Mouse (Mus musculus): ENCODE measurements around the gene Mars2.

The Mars2 gene

DNA sequence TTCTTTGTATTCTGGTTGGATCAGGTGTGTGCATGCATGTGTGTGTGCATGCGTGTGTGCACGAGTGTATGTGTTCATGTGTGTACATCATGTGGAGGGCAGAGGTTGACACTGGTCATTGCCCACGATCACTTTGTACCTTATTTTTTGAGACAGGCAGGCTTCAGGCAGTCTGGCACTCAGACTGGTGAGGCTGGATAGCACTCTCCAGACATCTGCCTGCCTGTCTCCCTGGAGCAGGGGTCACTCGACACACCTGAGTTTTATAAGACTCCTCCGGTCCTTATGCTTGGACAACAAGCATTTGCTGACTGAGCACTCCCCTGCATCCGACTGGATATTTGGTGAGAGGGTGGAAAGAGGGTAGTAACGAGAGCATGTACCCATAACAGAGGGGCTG is 14.0 kb upstream of the Mars2 start:
- DNase-seq: no peak

DNA sequence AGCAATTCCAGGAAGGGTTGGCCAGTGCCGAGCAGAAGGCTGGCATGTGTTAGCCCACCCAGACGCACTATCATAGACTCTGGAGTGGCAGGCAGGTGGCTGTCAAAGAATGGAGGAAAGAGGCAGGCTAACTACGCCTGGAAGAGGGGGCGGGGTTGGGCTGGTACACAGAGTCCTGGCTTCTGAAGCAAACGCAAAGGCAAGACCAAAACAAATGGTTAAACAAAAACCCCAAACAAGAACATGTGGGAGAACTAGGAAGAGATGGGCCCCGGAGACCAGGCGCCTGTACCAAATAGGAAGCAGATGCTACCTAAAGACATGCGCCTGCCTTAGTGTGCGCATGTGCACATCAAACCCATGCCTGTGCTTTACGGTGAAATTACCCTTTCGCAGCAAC is 12.9 kb upstream of the Mars2 start:
- DNase-seq: peak; percentile 16

DNA sequence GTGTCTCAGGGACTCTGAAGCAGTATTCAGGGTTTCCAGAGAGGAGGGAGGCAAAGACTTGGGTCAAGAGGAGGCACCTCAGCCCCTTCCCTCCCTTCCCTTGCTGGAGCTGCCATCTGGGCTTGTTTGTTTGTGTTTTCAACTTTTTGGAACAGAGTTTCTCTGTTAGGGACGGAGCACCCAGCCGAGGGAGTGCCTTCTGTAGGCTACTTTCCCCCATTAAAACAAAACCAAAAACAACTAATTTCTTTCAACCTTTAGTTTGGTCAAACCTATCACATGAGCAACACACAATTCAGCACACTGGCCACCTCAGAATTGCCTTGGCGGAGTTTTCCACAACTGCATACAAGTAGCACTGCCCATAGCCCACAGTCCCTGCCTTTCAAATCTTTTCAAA is 11.6 kb upstream of the Mars2 start:
- DNase-seq: peak; percentile 20

DNA sequence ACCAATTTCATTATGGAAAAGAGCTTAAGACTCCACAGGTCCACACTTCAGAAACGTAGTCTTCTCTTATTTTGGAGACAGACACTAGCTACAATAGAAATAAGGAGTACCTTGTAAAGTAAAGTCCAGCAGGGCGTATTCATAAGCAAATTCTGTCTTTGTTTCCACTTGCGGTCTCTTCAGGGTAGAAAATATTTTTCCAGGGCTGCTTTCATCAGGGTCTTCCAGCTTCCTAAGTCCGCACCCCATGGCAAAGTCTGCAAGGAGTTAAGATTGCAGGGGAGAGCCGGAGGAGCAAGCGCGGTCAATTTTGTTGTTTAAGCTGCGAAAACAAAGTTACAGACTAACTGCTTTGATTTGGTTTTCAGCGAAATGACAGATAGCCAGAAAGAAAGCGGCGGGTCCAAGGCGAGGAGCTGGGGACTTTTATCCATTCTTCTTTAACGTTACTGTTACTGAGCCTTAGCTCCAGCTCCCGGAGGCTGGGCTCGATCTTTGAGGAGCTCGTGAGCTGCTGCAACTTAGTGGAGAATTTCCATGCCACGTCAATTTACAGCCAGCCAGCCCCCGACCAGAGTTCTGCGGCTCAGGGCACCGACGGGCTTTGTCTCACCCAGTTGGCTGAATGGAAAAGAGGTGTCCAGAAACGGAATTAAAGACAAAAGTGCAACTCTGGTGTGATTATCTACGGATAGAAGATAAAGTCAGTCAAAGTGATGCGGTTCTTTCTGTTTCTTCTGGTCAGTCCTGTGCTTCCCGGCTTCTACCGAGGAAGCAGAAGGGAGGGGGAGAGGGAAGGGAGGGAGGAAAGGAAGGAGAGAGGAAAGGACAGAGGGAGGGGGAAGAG is 10.7 kb upstream of the Mars2 start, which contains the start of gene Rftn2:
TSS of gene Rftn2 (minus strand) at position 772 of the 847 bp plus-strand sequence.
- DNase-seq: peak; percentile 47

DNA sequence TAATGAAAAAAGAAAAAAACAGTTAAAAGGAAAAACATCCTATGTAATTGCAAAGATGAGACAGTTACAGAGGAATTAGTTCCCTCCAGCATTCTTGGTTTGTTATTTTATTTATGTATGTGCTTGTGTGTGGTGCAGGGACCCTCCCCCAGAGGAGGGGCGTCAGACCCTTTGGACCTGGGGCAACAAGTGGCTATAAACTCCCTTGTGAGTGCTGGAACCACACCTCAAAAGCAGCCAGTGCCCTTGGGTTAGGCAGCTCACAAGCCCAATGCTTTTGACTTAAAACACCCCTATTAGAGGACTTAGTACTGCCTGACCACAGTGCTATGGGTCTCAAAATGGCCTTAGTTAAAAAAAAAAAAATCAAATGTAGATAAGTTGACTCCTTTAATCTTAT is 9.6 kb upstream of the Mars2 start:
- DNase-seq: no peak

DNA sequence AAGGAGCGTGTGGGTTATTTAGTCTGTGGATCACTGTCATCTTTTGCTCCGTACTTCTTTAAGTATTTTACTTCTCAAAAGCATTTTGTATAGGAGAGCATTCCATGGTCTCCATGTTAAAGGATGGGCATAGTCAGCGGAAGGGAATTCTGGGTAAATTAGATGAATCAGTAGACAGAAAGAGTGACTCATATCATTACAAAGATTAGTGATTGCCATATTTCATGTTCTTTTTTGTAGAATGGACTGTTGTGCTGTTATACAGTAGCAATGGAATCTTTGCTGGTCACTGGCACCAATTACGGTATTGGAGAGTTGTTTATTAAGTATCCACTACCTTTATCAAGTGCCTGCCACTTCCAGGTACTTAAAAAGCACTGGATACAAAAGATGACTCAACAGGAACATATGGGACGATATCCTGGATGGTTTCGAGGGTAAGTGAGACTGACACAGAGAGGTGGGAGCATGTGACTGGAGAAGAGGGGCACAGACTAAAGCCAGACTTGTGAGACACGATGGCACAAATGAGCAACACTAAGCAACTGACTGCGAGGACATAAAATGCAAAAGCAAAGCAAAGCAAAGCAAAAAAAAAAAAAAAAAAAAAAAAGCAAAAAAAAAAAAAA is 8.6 kb upstream of the Mars2 start:
- DNase-seq: no peak

DNA sequence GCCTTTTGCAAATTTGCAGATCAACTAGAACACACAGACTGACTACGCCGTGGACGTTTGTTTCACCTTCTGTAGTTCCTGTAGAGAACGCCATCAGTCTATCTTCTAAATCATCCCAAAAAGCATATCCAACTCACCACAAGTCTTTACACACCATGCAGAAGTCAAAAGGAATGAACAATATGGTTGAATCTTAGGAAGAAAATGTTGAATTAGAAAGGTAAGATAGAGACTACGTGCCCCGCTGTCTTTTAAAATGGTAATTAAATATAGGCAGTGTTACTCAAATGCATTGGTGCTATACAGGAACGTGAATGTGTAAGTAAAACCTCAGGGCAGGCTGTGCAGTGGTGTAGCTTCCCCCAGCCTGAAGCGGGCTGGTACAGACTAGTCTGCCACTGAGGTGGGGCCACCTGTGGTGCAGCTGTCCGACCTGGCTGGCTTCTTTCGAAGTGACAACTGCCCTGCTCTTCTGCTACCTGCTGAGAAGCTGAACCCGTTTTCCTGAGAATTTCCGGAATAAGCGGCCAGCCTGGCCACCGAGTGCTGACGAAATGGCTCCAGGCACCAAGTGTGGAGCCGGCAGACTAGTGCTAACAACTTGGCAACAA is 2.0 kb upstream of the Mars2 start:
- no peak for DNase-seq

DNA sequence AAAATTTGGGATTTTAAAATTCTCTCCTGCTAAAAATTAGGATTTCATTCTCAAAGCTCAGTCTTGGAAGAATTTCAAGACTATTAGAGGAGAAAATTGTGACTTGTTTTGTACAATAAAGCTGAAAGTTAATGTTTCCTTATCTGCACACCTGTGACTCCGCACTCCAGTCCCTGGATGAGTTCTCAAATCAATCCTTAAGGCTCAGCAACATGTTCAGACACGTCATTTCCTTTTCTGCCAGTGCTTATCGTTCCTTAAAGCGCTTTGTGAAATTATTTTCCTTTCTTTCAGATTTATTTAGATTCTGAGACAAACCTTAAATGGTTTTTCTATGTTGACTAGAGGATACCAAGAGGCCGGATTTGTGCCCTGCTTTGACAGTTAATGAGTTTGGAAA is 490 bp upstream of the Mars2 start:
- DNase-seq: no peak

DNA sequence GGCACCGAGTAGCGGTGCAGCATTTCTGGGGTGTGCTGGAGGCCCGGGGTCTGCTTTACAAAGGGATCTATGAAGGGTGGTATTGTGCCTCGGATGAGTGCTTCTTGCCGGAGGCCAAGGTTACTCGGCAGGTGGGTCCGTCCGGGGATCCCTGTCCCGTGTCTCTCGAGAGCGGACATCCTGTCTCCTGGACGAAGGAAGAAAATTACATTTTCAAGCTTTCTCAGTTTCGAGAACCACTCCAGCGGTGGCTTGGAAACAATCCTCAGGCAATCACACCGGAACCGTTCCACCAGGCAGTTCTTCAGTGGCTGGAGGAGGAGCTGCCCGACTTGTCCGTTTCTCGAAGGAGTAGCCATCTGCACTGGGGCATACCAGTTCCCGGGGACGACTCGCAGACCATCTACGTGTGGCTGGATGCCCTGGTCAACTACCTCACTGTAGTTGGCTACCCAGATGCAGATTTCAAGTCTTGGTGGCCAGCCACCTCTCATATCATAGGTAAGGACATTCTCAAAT is 725 bp downstream of the Mars2 start:
- DNase-seq: peak; percentile 42

DNA sequence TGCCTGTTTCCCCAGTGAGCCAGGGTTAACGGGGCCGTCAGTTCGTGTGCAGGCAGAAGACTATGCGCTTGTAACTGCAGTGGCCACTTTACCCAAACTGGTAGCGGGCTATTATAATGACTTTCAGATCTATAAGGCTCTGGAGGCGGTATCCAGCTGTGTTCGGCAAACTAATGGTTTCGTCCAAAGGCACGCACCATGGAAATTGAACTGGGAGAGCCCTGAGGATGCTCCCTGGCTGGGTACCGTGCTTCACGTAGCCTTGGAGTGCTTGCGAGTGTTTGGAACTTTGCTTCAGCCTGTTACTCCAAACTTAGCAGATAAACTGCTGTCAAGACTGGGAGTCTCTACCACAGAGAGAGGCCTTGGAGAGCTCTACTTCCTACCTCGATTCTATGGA is 1.5 kb downstream of the Mars2 start:
- DNase-seq: no peak

DNA sequence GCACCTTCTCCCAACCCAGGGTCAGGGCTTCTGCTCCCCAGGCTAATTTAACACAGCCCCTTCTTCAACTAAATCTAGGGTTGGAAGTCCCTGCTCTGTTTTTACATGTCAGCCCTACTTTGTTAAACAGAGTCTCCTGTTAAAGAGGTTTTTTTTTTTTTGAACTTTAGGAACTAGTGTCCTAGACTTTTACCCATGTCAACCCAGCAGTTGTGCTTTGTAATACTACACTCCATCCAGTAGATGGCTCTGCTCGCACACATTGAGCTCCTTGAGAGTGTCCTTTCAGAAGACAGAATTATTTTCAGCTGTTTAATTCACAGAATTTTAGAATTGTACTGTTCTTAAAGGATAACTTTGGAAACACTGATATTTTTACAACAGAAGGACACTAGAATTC is 2.3 kb downstream of the Mars2 start:
- DNase-seq: peak; percentile 83

DNA sequence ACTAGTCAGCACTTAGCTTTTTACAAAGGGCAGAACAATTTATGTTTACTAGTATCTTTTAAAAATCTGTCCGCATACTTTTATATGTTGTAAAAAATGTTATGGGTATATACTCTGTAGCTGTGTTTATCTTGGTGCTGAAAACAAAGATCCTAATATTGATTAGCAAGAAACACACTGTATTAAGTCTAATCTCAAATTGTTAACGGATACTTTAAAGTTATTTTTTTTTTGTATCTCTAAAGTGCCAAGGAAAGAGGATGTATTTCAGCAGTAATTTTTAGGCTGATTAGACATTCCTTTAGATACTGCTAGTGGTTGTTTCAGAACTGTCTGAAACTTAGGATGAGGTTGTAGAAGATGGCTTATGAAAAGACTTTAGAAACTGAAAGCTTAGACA is 9.4 kb downstream of the Mars2 start:
- DNase-seq: no peak

DNA sequence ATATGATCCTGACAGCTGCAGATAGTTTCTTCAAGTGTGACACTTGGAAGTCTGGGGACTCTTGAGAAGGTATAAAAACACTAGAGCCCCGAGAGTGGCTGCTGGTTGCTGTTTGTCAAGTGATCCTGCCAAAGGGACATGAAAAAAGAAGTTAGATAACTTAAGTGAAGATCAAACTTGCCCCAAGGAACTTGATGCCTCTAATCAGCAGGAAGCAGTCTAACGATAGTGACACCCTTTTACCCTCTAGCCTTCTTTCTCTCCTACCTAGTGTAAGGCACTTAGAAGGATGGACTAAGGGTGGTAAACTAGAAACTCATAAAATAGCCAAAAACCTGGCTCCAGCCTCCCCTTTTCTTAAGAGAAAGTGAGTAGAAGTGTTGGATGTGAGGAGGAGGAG is 27.4 kb downstream of the Mars2 start:
- DNase-seq: no peak

DNA sequence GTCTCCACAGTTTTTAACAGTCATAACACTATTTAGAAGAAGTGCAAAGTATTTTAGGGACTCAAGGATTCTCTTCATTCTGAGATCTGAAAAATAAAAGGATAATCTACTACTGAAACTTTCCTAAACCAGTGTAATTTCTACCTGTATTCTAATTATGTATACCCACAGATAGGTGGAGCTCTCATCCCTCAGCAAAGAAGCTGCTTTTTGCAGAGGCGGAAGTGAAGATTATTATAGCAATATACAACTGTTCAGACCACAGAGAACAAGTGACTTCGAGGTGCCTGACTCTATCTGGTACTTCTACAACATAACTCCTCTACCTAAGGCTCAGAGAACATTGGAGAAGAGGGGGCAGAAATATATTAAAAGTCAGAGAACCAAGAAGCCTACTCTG is 28.5 kb downstream of the Mars2 start:
- no peak for DNase-seq

DNA sequence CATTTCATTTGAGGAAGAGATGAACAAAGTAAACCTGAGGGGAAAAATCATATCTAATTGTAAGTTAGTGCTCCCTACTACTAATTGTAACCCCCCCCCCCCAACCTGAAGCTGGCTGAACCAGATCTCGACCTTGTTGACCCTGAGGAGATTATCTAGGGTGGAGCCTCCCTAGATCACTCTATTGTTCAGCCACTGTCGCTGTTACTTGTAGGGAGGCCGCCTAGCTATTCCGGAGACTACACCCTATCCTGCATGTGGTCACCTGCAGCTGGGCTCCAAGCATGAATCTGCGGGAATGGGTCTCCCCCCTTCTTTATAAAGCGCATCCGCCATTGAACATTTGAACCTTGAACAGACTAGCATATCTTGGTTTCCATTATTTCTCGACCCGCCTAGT is 42.1 kb downstream of the Mars2 start:
- DNase-seq: no peak
